Mouse (Mus musculus) forebrain, embryonic 10.5 days (tissue): ENCODE measurements around the gene Zan. TPM values are rescaled to one million over a fixed set of nuclear protein-coding genes. Genes with fewer than 3 reads are reported as not detected.

Source experiments
- polyA plus RNA-seq: library from polyadenylated mRNA; unstranded; fragments of >200 nt; fragmentation: Nextera tagmentation; extraction: Ambion mirVana; gene quantifications from 2 replicates; pipeline ENCODE4 v1.2.1, GENCODE M21; 2016

The Zan gene
- polyA plus RNA-seq, 1 experiment from 2014 or later, result 0.10 TPM

Other genes starting within 250 kb of the Zan start
- gene Ache, start 189.5 kb downstream of the Zan start, polyA plus RNA-seq, result 1.9 and 2.3 TPM in 2 replicates
- gene Ufsp1, start 182.4 kb downstream of the Zan start, polyA plus RNA-seq, result 10.3 and 10.4 TPM in 2 replicates
- 205 and 209 TPM in 2 replicates for gene Srrt, start 169.4 kb downstream of the Zan start, polyA plus RNA-seq
- 70.3 and 73.0 TPM in 2 replicates for gene Trip6, start 162.7 kb downstream of the Zan start, polyA plus RNA-seq
- gene Slc12a9, start 143.5 kb downstream of the Zan start, polyA plus RNA-seq, result 10.6 and 11.8 TPM in 2 replicates
- gene Ephb4, start 127.0 kb downstream of the Zan start, polyA plus RNA-seq, result 31.9 and 33.5 TPM in 2 replicates
- gene Pop7, start 25.5 kb upstream of the Zan start, polyA plus RNA-seq, result 56.1 and 59.4 TPM in 2 replicates
- gene Gigyf1, start 41.5 kb upstream of the Zan start, polyA plus RNA-seq, result 13.5 and 14.0 TPM in 2 replicates
- gene Epo, start 56.2 kb upstream of the Zan start, polyA plus RNA-seq, result 2.9 and 4.8 TPM in 2 replicates
- 287 and 288 TPM in 2 replicates for gene Gnb2, start 56.4 kb upstream of the Zan start, polyA plus RNA-seq
- 2.0 and 4.8 TPM in 2 replicates for gene Actl6b, start 76.5 kb upstream of the Zan start, polyA plus RNA-seq
- 1.3 and 2.5 TPM in 2 replicates for gene Tfr2, start 92.8 kb upstream of the Zan start, polyA plus RNA-seq
- 14.2 and 15.1 TPM in 2 replicates for gene Mospd3, start 124.0 kb upstream of the Zan start, polyA plus RNA-seq
- gene Pcolce, start 136.7 kb upstream of the Zan start, polyA plus RNA-seq, result 61.7 and 62.5 TPM in 2 replicates
- gene Fbxo24, start 151.9 kb upstream of the Zan start, polyA plus RNA-seq, result 0.09 and 0.26 TPM in 2 replicates
- gene Lrch4, start 152.1 kb upstream of the Zan start, polyA plus RNA-seq, result 29.0 and 33.4 TPM in 2 replicates
- 11.7 and 14.0 TPM in 2 replicates for gene Gm20605, start 152.1 kb upstream of the Zan start, polyA plus RNA-seq
- 7.3 and 9.8 TPM in 2 replicates for gene Sap25, start 164.3 kb upstream of the Zan start, polyA plus RNA-seq
- 0.31 and 0.42 TPM in 2 replicates for gene Irs3, start 168.7 kb upstream of the Zan start, polyA plus RNA-seq
- gene Agfg2, start 207.7 kb upstream of the Zan start, polyA plus RNA-seq, result 27.2 and 28.0 TPM in 2 replicates